Mouse (Mus musculus) CH12.LX (cell line): Measurements from ENCODE around the gene Gm17655. TPM values are rescaled to one million over a fixed set of nuclear protein-coding genes. Genes with fewer than 3 reads are reported as not detected.
A peak's percentile ranks its signal among the peaks of the same experiment; 100 is the strongest.

ENCODE experiments used
- DNase-seq: peaks from one replicate; pipeline ENCODE4 v3.0.0-alpha.2; 2013; ENCODE audit errors: extremely low read depth
- H3K27ac ChIP-seq: 2 replicates; pipeline ENCODE4 v1.5.1; 2012; ENCODE audit warnings: low read depth, mild to moderate bottlenecking, control low read depth, moderate library complexity; ENCODE audit not compliant: insufficient read depth
- H3K27me3 ChIP-seq: replicated peaks from 2 replicates; pipeline ENCODE3; 2012; ENCODE audit warnings: inconsistent platforms
- H3K36me3 ChIP-seq, 2 experiments: replicated peaks in 1 of 2; 2 replicates each; pipeline versions ENCODE3 to v1.6.1; 2012; ENCODE audit warnings: inconsistent platforms in 1 of 2, low read length in 1 of 2, mild to moderate bottlenecking in 1 of 2, mixed read lengths in 1 of 2, moderate library complexity in 1 of 2; ENCODE audit not compliant: control insufficient read depth in 1 of 2, insufficient read depth in 1 of 2
- H3K4me1 ChIP-seq, 2 experiments: 2 replicates each; pipeline ENCODE4 v1.6.1; 2012; ENCODE audit warnings: inconsistent platforms in 1 of 2, moderate library complexity in 1 of 2; ENCODE audit not compliant: insufficient read depth in 2 of 2, control insufficient read depth in 1 of 2
- H3K4me2 ChIP-seq: 2 replicates; pipeline ENCODE4 v1.6.1; 2012; ENCODE audit warnings: low read depth, mild to moderate bottlenecking, control low read depth; ENCODE audit not compliant: poor library complexity, insufficient read depth, severe bottlenecking
- H3K4me3 ChIP-seq, 3 experiments: fragments of 150-350 bp in 1 of 3; sonication (generic) in 1 of 3; replicated peaks in 1 of 3; 2 replicates each; pipeline versions ENCODE3 to v1.5.1; 2011 to 2012; ENCODE audit warnings: low read depth in 2 of 3, low read length in 2 of 3, mild to moderate bottlenecking in 2 of 3, moderate library complexity in 2 of 3, control low read depth in 1 of 3, improper control_type of control experiment in 1 of 3, inconsistent platforms in 1 of 3, mixed read lengths in 1 of 3; ENCODE audit not compliant: poor library complexity in 1 of 3
- H3K79me2 ChIP-seq: replicated peaks from 2 replicates; pipeline ENCODE4 v1.6.1; 2012; ENCODE audit warnings: mild to moderate bottlenecking, moderate library complexity; ENCODE audit not compliant: control insufficient read depth, poor library complexity, insufficient read depth, severe bottlenecking; ENCODE audit errors: extremely low read depth
- H3K9ac ChIP-seq: 2 replicates; pipeline ENCODE4 v1.6.1; 2012; ENCODE audit warnings: low read depth, mild to moderate bottlenecking, control low read depth, moderate library complexity; ENCODE audit not compliant: insufficient read depth
- H3K9me3 ChIP-seq: replicated peaks from 2 replicates; pipeline ENCODE3; 2012; ENCODE audit warnings: low read length, inconsistent platforms, mixed read lengths
- CTCF ChIP-seq, 2 experiments: IDR thresholded peaks in 1 of 2; conservative IDR thresholded peaks in 1 of 2; 2 replicates each; pipeline ENCODE4 v1.5.1; 2011 to 2012; ENCODE audit warnings: low read depth in 2 of 2, low read length in 2 of 2, improper control_type of control experiment in 1 of 2, inconsistent platforms in 1 of 2, mild to moderate bottlenecking in 1 of 2, moderate library complexity in 1 of 2
- E2F4 ChIP-seq: IDR thresholded peaks from 2 replicates; pipeline ENCODE4 v1.6.1; 2011; ENCODE audit warnings: low read depth, low read length, improper control_type of control experiment; ENCODE audit not compliant: insufficient replicate concordance
- ELF1 ChIP-seq: IDR thresholded peaks from 2 replicates; pipeline ENCODE4 v1.6.1; 2014; ENCODE audit warnings: low read depth, mild to moderate bottlenecking, inconsistent platforms, low read length, improper control_type of control experiment
- ETS1 ChIP-seq: conservative IDR thresholded peaks from 2 replicates; pipeline ENCODE4 v1.6.1; 2012; ENCODE audit warnings: low read depth, mild to moderate bottlenecking, inconsistent platforms, low read length, improper control_type of control experiment, moderate library complexity
- GABPA ChIP-seq: IDR thresholded peaks from 2 replicates; pipeline ENCODE4 v1.6.1; 2012; ENCODE audit warnings: low read depth, low read length, improper control_type of control experiment, inconsistent platforms; ENCODE audit not compliant: insufficient replicate concordance
- HCFC1 ChIP-seq: IDR thresholded peaks from 2 replicates; pipeline ENCODE4 v1.6.1; 2012; ENCODE audit warnings: low read depth, mild to moderate bottlenecking, inconsistent platforms, low read length, improper control_type of control experiment
- IRF4 ChIP-seq: IDR thresholded peaks from 2 replicates; pipeline ENCODE4 v1.6.1; 2014; ENCODE audit warnings: low read depth, mild to moderate bottlenecking, inconsistent platforms, low read length, improper control_type of control experiment
- JUND ChIP-seq: conservative IDR thresholded peaks from 2 replicates; pipeline ENCODE4 v1.6.1; 2011; ENCODE audit warnings: low read depth, low read length, improper control_type of control experiment
- MAX ChIP-seq: IDR thresholded peaks from 2 replicates; pipeline ENCODE4 v1.6.1; 2011; ENCODE audit warnings: low read length, improper control_type of control experiment
- MEF2A ChIP-seq: IDR thresholded peaks from 2 replicates; pipeline ENCODE4 v1.6.1; 2014; ENCODE audit warnings: low read depth, mild to moderate bottlenecking, inconsistent platforms, low read length, improper control_type of control experiment, borderline replicate concordance
- MXI1 ChIP-seq: IDR thresholded peaks from 2 replicates; pipeline ENCODE4 v1.6.1; 2011; ENCODE audit warnings: mild to moderate bottlenecking, low read depth, low read length, improper control_type of control experiment
- MYC ChIP-seq: IDR thresholded peaks from 2 replicates; pipeline ENCODE4 v1.6.1; 2011; ENCODE audit warnings: low read depth, mild to moderate bottlenecking, improper control_type of control experiment, low read length
- NELFE ChIP-seq: IDR thresholded peaks from 2 replicates; pipeline ENCODE4 v1.6.1; 2011; ENCODE audit warnings: low read depth, low read length, improper control_type of control experiment
- PAX5 ChIP-seq: IDR thresholded peaks from 2 replicates; pipeline ENCODE4 v1.6.1; 2012; ENCODE audit warnings: low read length, inconsistent platforms, mixed read lengths
- POLR2A ChIP-seq: IDR thresholded peaks from 2 replicates; pipeline ENCODE4 v1.6.1; 2011; ENCODE audit warnings: low read depth, mild to moderate bottlenecking, improper control_type of control experiment, low read length
- POLR2AphosphoS2 ChIP-seq: IDR thresholded peaks from 2 replicates; pipeline ENCODE4 v1.6.1; 2011; ENCODE audit warnings: low read depth, low read length, improper control_type of control experiment
- RAD21 ChIP-seq: IDR thresholded peaks from 2 replicates; pipeline ENCODE4 v1.6.1; 2011; ENCODE audit warnings: low read depth, mild to moderate bottlenecking, low read length, improper control_type of control experiment, moderate library complexity
- RCOR1 ChIP-seq: conservative IDR thresholded peaks from 2 replicates; pipeline ENCODE4 v1.6.1; 2012; ENCODE audit warnings: low read depth, mild to moderate bottlenecking, inconsistent platforms, low read length, improper control_type of control experiment
- SIN3A ChIP-seq: IDR thresholded peaks from 2 replicates; pipeline ENCODE4 v1.6.1; 2012; ENCODE audit warnings: low read length, improper control_type of control experiment, inconsistent platforms
- SMC3 ChIP-seq: IDR thresholded peaks from 2 replicates; pipeline ENCODE4 v1.6.1; 2011; ENCODE audit warnings: low read depth, low read length, improper control_type of control experiment
- TBP ChIP-seq: conservative IDR thresholded peaks from 2 replicates; pipeline ENCODE4 v1.6.1; 2011; ENCODE audit warnings: low read depth, low read length, improper control_type of control experiment
- TCF12 ChIP-seq: IDR thresholded peaks from 2 replicates; pipeline ENCODE4 v1.6.1; 2014; ENCODE audit warnings: low read depth, mild to moderate bottlenecking, inconsistent platforms, low read length, improper control_type of control experiment
- UBTF ChIP-seq: IDR thresholded peaks from 2 replicates; pipeline ENCODE4 v1.6.1; 2012; ENCODE audit warnings: low read depth, mild to moderate bottlenecking, inconsistent platforms, low read length, improper control_type of control experiment, moderate library complexity
- USF1 ChIP-seq: IDR thresholded peaks from 2 replicates; pipeline ENCODE4 v1.6.1; 2014; ENCODE audit warnings: low read depth, mild to moderate bottlenecking, inconsistent platforms, low read length, improper control_type of control experiment
- ZC3H11A ChIP-seq: IDR thresholded peaks from 2 replicates; pipeline ENCODE4 v1.6.1; 2012; ENCODE audit warnings: low read depth, mild to moderate bottlenecking, inconsistent platforms, low read length, improper control_type of control experiment
- ZKSCAN1 ChIP-seq: IDR thresholded peaks from 2 replicates; pipeline ENCODE4 v1.6.1; 2012; ENCODE audit warnings: low read depth, inconsistent platforms, low read length, improper control_type of control experiment, borderline replicate concordance
- ZNF384 ChIP-seq: IDR thresholded peaks from 2 replicates; pipeline ENCODE4 v1.6.1; 2012; ENCODE audit warnings: low read depth, low read length, improper control_type of control experiment, inconsistent platforms
- dilution Hi-C: fragments of 300-500 bp; cut with MboI; formaldehyde crosslinking; loops from 2 replicates; pipeline ENCODE4 v1.14.3; 2020; ENCODE audit warnings: low sequenced_read_pairs; ENCODE audit not compliant: extremely low pct_unique_long_range_greater_than_20kb, extremely low pct_ligation_motif_present
- in situ Hi-C: fragments of 300-500 bp; cut with MboI; formaldehyde crosslinking; loops from 3 replicates; pipeline ENCODE4 v1.14.3; 2019; ENCODE audit warnings: low sequenced_read_pairs, low pct_ligation_motif_present, low pct_unique_long_range_greater_than_20kb, mixed read lengths
- polyA plus RNA-seq: library from polyadenylated mRNA; unstranded; fragments of >175 nt; gene quantifications from 2 replicates; pipeline ENCODE4 v1.2.1, GENCODE M21; 2012; ENCODE audit warnings: low read depth; ENCODE audit not compliant: insufficient read length
- total RNA-seq, 2 experiments: library from RNA; depleted of rRNA; stranded (reverse); fragments of 300-350 nt in 1 of 2; fragments of >200 nt in 1 of 2; gene quantifications; 2 replicates each; pipeline ENCODE4 v1.2.3; 2012 to 2014

Gm17655 gene
- total and polyA plus RNA-seq, 3 experiments, result 2.3 to 4.7 (median 2.6) TPM

DNA sequence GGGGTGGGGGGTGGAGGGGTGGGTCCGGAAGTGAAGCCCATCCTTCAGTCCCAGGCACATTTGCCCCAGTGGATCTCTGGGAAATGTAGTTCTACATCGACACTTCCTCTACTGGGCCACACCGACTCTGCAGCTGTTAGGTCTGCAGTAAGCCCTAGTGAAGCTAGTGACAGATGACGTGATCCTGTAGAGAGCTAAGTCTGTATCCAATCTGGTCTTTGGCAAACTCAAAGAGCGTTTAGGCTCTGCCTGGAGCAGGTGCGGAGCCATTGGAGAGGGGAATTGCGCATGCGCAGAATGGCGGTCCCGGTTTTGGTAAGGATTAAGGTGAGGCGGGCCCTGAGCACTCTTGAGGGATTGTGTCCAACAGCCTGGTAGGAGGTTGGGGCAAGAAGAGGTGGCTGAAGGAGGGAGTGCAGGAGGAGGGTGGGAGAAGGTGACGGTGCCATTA is 37.7 kb upstream of the Gm17655 start, which contains the start of gene Zfp605 (continued):
- TF ChIP-seq GABPA, result peak; percentile 37; the same call in 1 of the 2 replicates
- no peak; the same call in 1 of the 2 replicates for TF ChIP-seq E2F4
- TF ChIP-seq MXI1, result peak; percentile 55
- TF ChIP-seq RCOR1, result no peak
- TF ChIP-seq MYC, result peak; percentile 69
- TF ChIP-seq, all 38 proteins: peak for 15

DNA sequence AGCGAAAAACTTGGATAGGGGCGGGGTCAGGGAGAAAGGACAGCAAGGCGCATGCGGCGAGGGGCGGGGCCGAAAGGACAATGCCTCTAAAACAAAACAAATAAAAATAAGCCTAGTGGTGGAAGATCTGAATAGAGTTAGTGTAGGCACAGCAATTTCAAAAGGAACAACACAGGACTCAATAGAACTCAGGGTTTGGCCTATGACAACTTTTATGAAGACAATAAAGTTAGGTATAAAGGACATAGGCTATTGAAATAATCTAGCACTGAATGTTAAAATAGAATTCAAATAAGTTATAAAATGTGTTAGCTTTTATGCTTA is 36.0 kb upstream of the Gm17655 start:
- peak overlapping the region; percentile 61 to 92 (median 83) for H3K4me3 ChIP-seq
- DNase-seq, result no peak

DNA sequence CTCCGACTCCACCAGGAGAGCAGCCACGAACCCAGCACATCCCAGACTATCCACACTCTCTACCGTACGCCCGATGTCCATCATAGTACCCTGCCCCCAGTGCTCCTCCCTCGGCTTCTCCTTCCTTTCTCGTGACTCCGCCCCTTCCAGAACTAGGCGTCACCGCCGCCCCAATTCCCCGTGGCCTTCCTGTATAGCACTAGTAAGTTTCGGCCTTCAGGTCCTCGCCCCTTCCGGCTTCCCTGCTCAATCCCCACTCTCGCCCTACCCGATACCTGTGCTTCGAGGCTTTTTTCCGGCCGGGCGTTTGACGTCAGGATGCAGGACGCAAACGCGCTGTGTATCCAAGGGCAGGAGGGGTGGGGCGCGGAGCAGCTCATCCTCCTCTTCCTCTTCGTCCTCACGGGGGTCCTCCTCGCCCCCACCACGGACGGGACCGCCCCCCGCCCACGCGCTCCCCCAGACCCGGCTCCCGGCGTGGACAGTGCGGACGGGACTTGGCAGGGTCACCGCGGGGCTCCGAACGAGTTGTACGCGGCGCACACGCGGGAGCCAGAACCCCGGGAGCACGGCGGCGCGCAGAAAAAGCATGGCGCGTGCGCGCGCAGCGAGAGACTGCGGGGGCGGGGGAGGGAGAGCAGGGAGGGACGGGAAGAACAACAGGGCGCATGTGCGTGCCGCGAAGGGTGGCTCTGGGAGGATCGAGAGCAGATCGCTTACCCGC is 35.4 kb upstream of the Gm17655 start, which contains the start of gene Gtpbp6:
Gene Gtpbp6, minus strand, starts transcription at position 617 of the 724 bp plus-strand sequence.
- dilution Hi-C loops (no loop called here), in situ Hi-C loops (no loop called here)
- TF ChIP-seq MXI1 (peak; percentile 76), JUND (no peak), USF1 (no peak), ELF1 (peak; percentile 94), ETS1 (peak; percentile 52; the same call in 1 of the 2 replicates), IRF4 (no peak), RAD21 (no peak), E2F4 (no peak; the same call in 1 of the 2 replicates), MYC (peak; percentile 46), ZKSCAN1 (no peak), POLR2AphosphoS2 (0 out of 2 replicates have a peak, but pooled peaks have one; percentile 36), ZNF384 (no peak), CTCF (conservative IDR thresholded peaks at IDR 0.05 in 1 of 2, IDR thresholded peaks at IDR 0.05 in 1 of 2; ENCODE audit: low read depth in 2 of 2, low read length in 2 of 2) (no peak), TCF12 (peak; percentile 68), GABPA (no peak), RCOR1 (peak; percentile 20; the same call in 1 of the 2 replicates), UBTF (no peak), TBP (peak; percentile 57), MEF2A (peak; percentile 74; the same call in 1 of the 2 replicates), PAX5 (no peak), ZC3H11A (no peak), HCFC1 (peak; percentile 74), NELFE (peak; percentile 80), SIN3A (peak; percentile 94), POLR2A (peak; percentile 83), MAX (peak; percentile 34; the same call in 1 of the 2 replicates), SMC3 (no peak)

More for the DNA sequence above, 36.0 kb upstream of the Gm17655 start:
- peaks cover 16 to 29% of the 10 kb centered on the region in 2 experiments for H3K4me1 ChIP-seq
- no peaks in the 10 kb centered on the region for H3K27me3 ChIP-seq
- peaks cover 18% of the 10 kb centered on the region; the same call in 1 of the 2 replicates for H3K79me2 ChIP-seq
- no peaks in the 10 kb centered on the region for H3K9me3 ChIP-seq
- in situ Hi-C loops, result no loop called here
- dilution Hi-C loops, result no loop called here
- no peak overlapping the region for H3K4me2 ChIP-seq
- peaks cover 44 to 50% of the 10 kb centered on the region in 2 experiments for H3K36me3 ChIP-seq
- no peak overlapping the region for H3K27ac ChIP-seq
- TF ChIP-seq HCFC1 (0 out of 2 replicates have a peak, but pooled peaks have one; percentile 0), MYC (no peak)
- H3K9ac ChIP-seq, result no peak overlapping the region; the same call in 1 of the 2 replicates

More for the DNA sequence above, 35.4 kb upstream of the Gm17655 start, which contains the start of gene Gtpbp6:
- H3K9ac ChIP-seq, result peak within 1 kb of the TSS; percentile 85
- peaks cover 16 to 29% of the 10 kb centered on the region in 2 experiments for H3K4me1 ChIP-seq
- H3K27me3 ChIP-seq, result no peaks in the 10 kb centered on the region
- H3K4me3 ChIP-seq, result peak within 1 kb of the TSS; percentile 83 to 92 (median 85)
- peaks cover 18% of the 10 kb centered on the region; the same call in 1 of the 2 replicates for H3K79me2 ChIP-seq
- peaks cover 45 to 50% of the 10 kb centered on the region in 2 experiments for H3K36me3 ChIP-seq
- H3K4me2 ChIP-seq, result peak within 1 kb of the TSS; percentile 54
- peaks cover 2% of the 10 kb centered on the region for H3K9me3 ChIP-seq
- peak within 1 kb of the TSS; percentile 90 for H3K27ac ChIP-seq
- DNase-seq, result peak; percentile 99
